Mouse (Mus musculus) lung, postnatal 0 days (tissue): ENCODE measurements around the gene Htatip2.

Experiments
- CTCF ChIP-seq: IDR thresholded peaks from 2 replicates; pipeline ENCODE4 v1.5.1; 2016; ENCODE audit warnings: antibody characterized with exemption, mild to moderate bottlenecking
- EP300 ChIP-seq: IDR thresholded peaks from 2 replicates; pipeline ENCODE4 v1.6.1; 2016; ENCODE audit warnings: antibody characterized with exemption, mild to moderate bottlenecking, control low read depth

DNA sequence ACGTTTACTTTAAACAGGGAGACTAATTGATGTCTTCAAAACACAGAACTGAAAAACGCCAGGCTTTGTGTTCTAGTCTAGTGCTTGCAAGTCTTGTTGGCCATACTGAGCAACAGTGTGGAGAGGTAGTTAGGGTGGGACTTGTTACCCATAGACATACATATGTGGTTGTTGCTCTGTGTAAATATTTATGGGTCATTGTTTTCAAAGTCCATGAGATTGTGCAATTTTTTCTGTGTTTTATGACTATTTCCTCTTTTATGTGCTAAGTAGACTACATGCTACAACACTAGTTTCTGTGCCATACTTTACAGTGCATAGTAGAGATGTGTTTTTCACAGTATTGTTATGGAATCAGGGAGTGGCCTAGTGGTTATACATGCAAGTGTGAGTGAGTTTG is 35.4 kb downstream of the Htatip2 start:
- no peak for TF ChIP-seq EP300
- no peak for TF ChIP-seq CTCF
